Mouse (Mus musculus): ENCODE data around the gene Zfpm1.

- TF ChIP-seq CTCF (IDR thresholded peaks at IDR 0.05; ENCODE audit: control insufficient read depth, insufficient read depth, insufficient read length): no peak
- no peak for TF ChIP-seq USF1 (IDR thresholded peaks at IDR 0.05; ENCODE audit: low read depth)
- no peak for TF ChIP-seq CEBPB (IDR thresholded peaks at IDR 0.05; ENCODE audit: low read depth)
- TF ChIP-seq MAX (IDR thresholded peaks at IDR 0.05): no peak
- TF ChIP-seq MYOG (IDR thresholded peaks at IDR 0.05; ENCODE audit: control insufficient read depth, extremely low read depth, insufficient read length): no peak
These were observed 68.6 kb downstream of the Zfpm1 start for GRCm38 (mm10) chr8:122350309-122351089.

Measured in C2C12 (cell line).